In genomic region chr12:27060899-27061762, GRCm38 (mm10) we compare ENCODE assay signal across 8 mouse cellular contexts.
DNase-seq lines count a peak whose midpoint lies in the region; ATAC-seq and TF ChIP-seq lines count a peak whose summit lies in the region.

No protein-coding gene starts in this region.

- intact Hi-C loops in left cerebral cortex, adult 2 months (cut with DNase I) = loop anchor here (2.0 to 5.0 kb wide), 2 partner anchors 44 to 276 kb away; no protein-coding TSS in a partner anchor

- H3K4me2 ChIP-seq in midbrain, embryonic 16.5 days (ENCODE audit: low read length) = peak overlapping the region; percentile 63

- peak overlapping the region; percentile 33; the same call in 1 of the 2 replicates for H3K4me3 ChIP-seq in left cerebral cortex, adult 2 months
- no peak overlapping the region; the same call in 1 of the 2 replicates for H3K4me3 ChIP-seq in midbrain, embryonic 16.5 days (ENCODE audit: low read depth, low read length)

- ATAC-seq in midbrain, embryonic 16.5 days = peak; percentile 67
- ATAC-seq in inflammation-experienced regulatory T-cells, adult 6 months = no peak

- H3K36me3 ChIP-seq in midbrain, embryonic 16.5 days (ENCODE audit: control insufficient read depth, insufficient read depth, low read length) = no peaks in the 10 kb centered on the region

- H3K9ac ChIP-seq in midbrain, embryonic 16.5 days (ENCODE audit: low read depth, low read length) = peak overlapping the region; percentile 63; the same call in 1 of the 2 replicates

- TF ChIP-seq CTCF in left cerebral cortex, adult 2 months (IDR thresholded peaks at IDR 0.05) = no peak

- peak; percentile 17 for DNase-seq in gastrocnemius, postnatal 10 days
- no peak for DNase-seq in gastrocnemius, adult 18-20 months (ENCODE audit: low spot score)
- peak; percentile 47 for DNase-seq in right cerebral cortex, postnatal 4 days
- DNase-seq in right cerebral cortex, postnatal 14 days = no peak
- peak; percentile 26 for DNase-seq in left cerebral cortex, adult 2 months (ENCODE audit: extremely low spot score in 1 of 2, low spot score in 2 of 2)
- DNase-seq in thymus, postnatal 4 days = no peak

- WGBS in midbrain, embryonic 16.5 days = 2% methylated on average over 17 of the region's 17 CpGs

- peak overlapping the region; percentile 75; the same call in 1 of the 2 replicates for H3K27ac ChIP-seq in left cerebral cortex, adult 2 months
- peak overlapping the region; percentile 98 for H3K27ac ChIP-seq in midbrain, embryonic 16.5 days (ENCODE audit: low read length)

- no peaks in the 10 kb centered on the region for H3K9me3 ChIP-seq in midbrain, embryonic 16.5 days (replicated peaks; ENCODE audit: control insufficient read depth, low read length, poor library complexity, severe bottlenecking)

- H3K27me3 ChIP-seq in midbrain, embryonic 16.5 days (ENCODE audit: control insufficient read depth, insufficient read depth, low read depth, low read length) = no peaks in the 10 kb centered on the region

- peaks cover 55% of the 10 kb centered on the region for H3K4me1 ChIP-seq in midbrain, embryonic 16.5 days (ENCODE audit: control insufficient read depth, insufficient read depth, low read length)

Comparison
In these comparisons a context has a peak if more than half of its experiments do, and no peak if none do; other contexts are left out.
1. DNase-seq: peak in gastrocnemius, postnatal 10 days (single experiment), right cerebral cortex, postnatal 4 days (single experiment) and left cerebral cortex, adult 2 months (2 of 2); none in gastrocnemius, adult 18-20 months (single experiment), right cerebral cortex, postnatal 14 days (single experiment) and thymus, postnatal 4 days (single experiment).